Mouse (Mus musculus) myocyte (in vitro differentiated cells): ENCODE measurements around the gene Fam19a5.

ENCODE experiments used
- POLR2A ChIP-seq: IDR thresholded peaks from one replicate; pipeline ENCODE4 v1.6.1; 2011; ENCODE audit warnings: low read depth, mild to moderate bottlenecking, control low read depth, moderate library complexity; ENCODE audit not compliant: insufficient read length
- SRF ChIP-seq: IDR thresholded peaks from one replicate; pipeline ENCODE4 v1.6.1; 2011; ENCODE audit warnings: low read depth; ENCODE audit not compliant: control insufficient read depth, insufficient read length

DNA sequence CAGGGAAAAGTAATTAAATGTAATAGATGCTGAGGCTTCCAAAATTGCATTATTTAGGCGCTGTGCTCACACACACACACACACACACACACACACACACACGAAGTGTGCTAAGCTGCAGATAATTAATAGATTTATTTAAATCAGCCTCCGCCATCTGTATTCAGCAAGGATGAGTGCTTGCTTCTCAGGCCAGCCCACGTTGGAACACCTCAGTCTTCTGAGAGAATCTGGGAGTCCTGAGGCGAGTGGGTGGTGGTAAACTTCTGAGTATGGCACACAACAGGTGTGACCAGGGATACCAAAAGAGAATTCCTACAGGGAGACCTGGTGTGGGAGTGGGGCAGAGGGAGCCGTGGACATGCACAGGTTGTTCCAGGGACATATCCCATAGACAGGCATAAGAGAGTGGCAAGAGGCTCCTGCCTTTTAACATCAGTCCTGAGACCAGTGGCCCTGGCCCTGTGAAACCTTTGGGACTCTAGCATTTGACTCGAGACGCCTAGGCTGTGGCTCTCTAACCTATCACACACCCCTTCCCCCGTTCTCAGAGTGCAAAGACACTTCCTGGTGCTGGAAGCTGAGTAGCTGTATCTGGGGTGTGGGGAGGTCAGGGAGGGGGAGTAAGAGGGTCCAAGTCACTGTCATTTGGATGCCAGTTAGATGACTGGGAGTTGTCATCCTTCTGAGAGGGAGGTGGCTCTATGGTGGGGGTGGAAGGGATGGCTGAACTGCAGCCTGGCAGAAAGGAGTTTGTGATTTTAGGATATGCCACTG, 61.6 kb downstream of the Fam19a5 start:
- TF ChIP-seq SRF (no peak), POLR2A (no peak)
